Mouse (Mus musculus) midbrain, embryonic 13.5 days (tissue): Measurements from ENCODE around the gene Fam83f. TPM values are rescaled to one million over a fixed set of nuclear protein-coding genes. Genes with fewer than 3 reads are reported as not detected.

Experiments
- ATAC-seq: fragments of 200-750 bp; cut with Nextera tagmentation; 2 replicates; pipeline ENCODE4 v1.8.0; 2017; ENCODE audit warnings: mild to moderate bottlenecking, moderate TSS enrichment, moderate library complexity
- H3K27ac ChIP-seq: fragments of 300-500 bp; sonication (generic); 2 replicates; pipeline ENCODE4 v1.5.1; 2015; ENCODE audit warnings: inconsistent platforms, mild to moderate bottlenecking, moderate library complexity
- H3K27me3 ChIP-seq: fragments of 300-500 bp; sonication (generic); 2 replicates; pipeline ENCODE4 v1.6.1; 2015; ENCODE audit warnings: mild to moderate bottlenecking, inconsistent platforms
- H3K36me3 ChIP-seq: fragments of 300-500 bp; sonication (generic); 2 replicates; pipeline ENCODE4 v1.6.1; 2015; ENCODE audit warnings: mild to moderate bottlenecking, inconsistent platforms
- H3K4me1 ChIP-seq: fragments of 300-500 bp; sonication (generic); replicated peaks from 2 replicates; pipeline ENCODE4 v1.6.1; 2015; ENCODE audit warnings: inconsistent platforms
- H3K4me2 ChIP-seq: fragments of 300-500 bp; sonication (generic); replicated peaks from 2 replicates; pipeline ENCODE4 v1.6.1; 2015; ENCODE audit warnings: moderate library complexity, mild to moderate bottlenecking, inconsistent platforms
- H3K4me3 ChIP-seq: fragments of 300-500 bp; sonication (generic); replicated peaks from 2 replicates; pipeline ENCODE4 v1.5.1; 2015; ENCODE audit warnings: mild to moderate bottlenecking, inconsistent platforms
- H3K9ac ChIP-seq: fragments of 300-500 bp; sonication (generic); replicated peaks from 2 replicates; pipeline ENCODE4 v1.6.1; 2015; ENCODE audit warnings: mild to moderate bottlenecking, inconsistent platforms
- H3K9me3 ChIP-seq: fragments of 300-500 bp; sonication (generic); 2 replicates; pipeline ENCODE4 v1.6.1; 2016; ENCODE audit warnings: mild to moderate bottlenecking, inconsistent platforms
- WGBS: fragments of 180-500 bp; shearing (Covaris S2); methylation state at CpG from one replicate; pipeline ENCODE4 v1.1.7; 2015; 5-methylcytosine and 5-hydroxymethylcytosine counted together
- polyA plus RNA-seq: library from polyadenylated mRNA; unstranded; fragments of >200 nt; fragmentation: Nextera tagmentation; extraction: Ambion mirVana; gene quantifications from 2 replicates; pipeline ENCODE4 v1.2.1, GENCODE M21; 2015

Fam83f gene
- polyA plus RNA-seq, 1 experiment from 2014 or later, result 0.19 TPM

DNA sequence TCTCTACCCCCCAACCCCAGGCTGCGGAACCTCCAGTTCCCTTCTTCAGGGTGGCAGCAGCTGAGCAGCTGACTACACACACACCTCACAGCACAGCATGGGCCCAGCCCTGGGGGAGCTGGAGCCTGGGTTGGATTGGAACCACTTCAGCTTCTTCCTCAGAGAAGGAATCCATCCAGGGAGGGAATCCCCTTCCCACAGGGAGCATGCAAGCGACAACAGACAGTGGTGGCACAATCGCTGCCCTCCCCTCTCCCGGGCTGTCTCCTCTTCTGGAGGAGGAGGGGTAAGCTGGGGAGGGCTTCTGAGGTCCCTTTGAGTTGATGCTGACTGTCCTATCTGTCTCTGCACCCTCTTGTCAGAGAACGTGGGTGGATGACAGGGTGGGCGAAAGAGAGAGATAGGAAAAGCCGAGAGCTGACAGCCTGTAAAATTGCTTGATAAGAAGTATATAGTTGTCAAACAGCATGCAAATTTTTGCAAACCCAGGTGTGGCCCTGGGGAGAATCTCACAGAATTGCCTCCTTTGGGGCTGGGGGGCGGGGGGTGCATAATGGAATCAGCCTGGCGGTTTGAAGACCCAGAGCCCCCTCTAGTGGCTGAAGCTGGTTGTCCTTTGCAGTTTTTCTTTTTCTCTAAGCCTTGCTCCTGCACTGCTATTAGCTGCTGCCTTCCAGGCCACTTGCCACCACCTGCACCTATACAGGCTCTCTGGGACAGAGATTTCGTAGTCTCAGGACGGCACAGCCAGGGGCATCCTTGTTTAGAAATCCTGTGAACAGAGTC is 22.7 kb downstream of the Fam83f start:
- peak overlapping the region; percentile 16; the same call in 1 of the 2 replicates for H3K27ac ChIP-seq
- H3K4me1 ChIP-seq, result peaks cover 34% of the 10 kb centered on the region
- peak overlapping the region; percentile 34 for H3K4me2 ChIP-seq
- peaks cover 3% of the 10 kb centered on the region; the same call in 1 of the 2 replicates for H3K27me3 ChIP-seq
- H3K4me3 ChIP-seq, result 0 out of 2 replicates have a peak overlapping the region, but pooled peaks have one; percentile 7
- H3K9ac ChIP-seq, result no peak overlapping the region; the same call in 1 of the 2 replicates
- ATAC-seq, result peak; percentile 83
- no peaks in the 10 kb centered on the region for H3K36me3 ChIP-seq
- WGBS, result 19% methylated on average over 11 of the region's 11 CpGs
- H3K9me3 ChIP-seq, result no peaks in the 10 kb centered on the region

DNA sequence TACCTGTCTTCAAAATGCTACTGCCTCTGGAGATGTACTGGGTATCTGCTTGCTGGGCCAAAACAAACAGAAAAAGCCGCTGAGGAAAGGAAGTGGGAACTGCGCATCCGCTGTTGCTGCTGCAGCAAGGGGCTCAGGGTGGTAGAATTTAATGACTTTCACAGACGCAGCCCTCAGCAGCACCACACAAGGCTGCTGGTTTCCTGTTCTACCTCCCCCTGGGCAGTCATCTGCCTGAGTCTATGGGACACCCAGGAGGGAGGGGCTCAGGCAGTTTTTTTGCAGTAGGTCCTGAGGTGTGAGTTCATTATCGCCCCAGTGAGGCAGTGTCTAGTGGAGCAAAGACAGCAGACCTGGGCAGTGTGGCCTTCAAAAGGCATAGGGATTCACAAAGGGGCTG is 25.9 kb downstream of the Fam83f start:
- no peaks in the 10 kb centered on the region for H3K9me3 ChIP-seq
- peaks cover 3% of the 10 kb centered on the region; the same call in 1 of the 2 replicates for H3K27me3 ChIP-seq
- no peak overlapping the region for H3K4me3 ChIP-seq
- H3K4me1 ChIP-seq, result peaks cover 30% of the 10 kb centered on the region
- ATAC-seq, result no peak
- no peak overlapping the region for H3K4me2 ChIP-seq
- 68% methylated on average over 5 of the region's 5 CpGs for WGBS
- H3K9ac ChIP-seq, result no peak overlapping the region
- H3K36me3 ChIP-seq, result no peaks in the 10 kb centered on the region
- H3K27ac ChIP-seq, result no peak overlapping the region

DNA sequence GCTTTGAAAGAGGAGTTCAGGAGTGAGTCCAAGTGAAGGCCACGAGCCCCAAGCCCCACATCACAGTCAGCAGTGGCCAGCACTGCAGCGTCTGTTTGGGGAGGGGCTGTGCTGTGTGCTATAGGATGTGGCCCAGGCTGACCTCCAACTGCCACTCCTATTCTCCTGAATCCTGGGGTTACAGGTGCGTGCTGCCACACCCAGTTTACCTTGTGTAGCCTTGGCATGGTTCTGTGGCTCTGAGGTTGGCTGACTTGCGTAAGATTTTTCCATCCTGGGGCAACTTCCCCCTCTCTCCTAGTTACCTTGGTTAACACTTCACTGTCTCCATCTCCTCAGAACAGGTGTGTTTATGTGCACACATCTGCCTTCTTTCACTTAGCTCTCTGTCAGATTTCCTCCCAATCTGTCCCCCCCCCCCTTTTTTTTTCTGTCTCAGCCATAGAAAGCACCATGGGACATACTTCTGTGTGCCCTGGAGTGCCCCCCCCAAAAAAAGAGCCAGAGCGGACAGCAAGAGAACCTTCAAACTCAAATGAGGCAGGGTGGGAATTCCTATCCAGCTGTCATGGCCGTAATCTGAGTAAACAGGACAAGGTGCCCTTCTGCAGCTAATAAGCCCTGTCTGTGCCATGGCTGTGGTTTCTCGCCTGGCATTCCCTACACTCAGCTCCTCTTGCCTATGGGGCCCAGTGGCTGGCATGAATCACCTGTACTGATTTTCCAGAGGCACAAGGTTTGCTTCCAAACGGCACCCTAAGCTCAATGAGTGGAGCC is 30.0 kb downstream of the Fam83f start:
- H3K4me2 ChIP-seq, result no peak overlapping the region
- H3K9ac ChIP-seq, result peak overlapping the region; percentile 39; the same call in 1 of the 2 replicates
- H3K27ac ChIP-seq, result no peak overlapping the region
- H3K27me3 ChIP-seq, result peaks cover 3% of the 10 kb centered on the region; the same call in 1 of the 2 replicates
- 76% methylated on average over 8 of the region's 8 CpGs for WGBS
- no peak for ATAC-seq
- H3K4me1 ChIP-seq, result peaks cover 16% of the 10 kb centered on the region
- no peaks in the 10 kb centered on the region for H3K9me3 ChIP-seq
- H3K36me3 ChIP-seq, result no peaks in the 10 kb centered on the region
- H3K4me3 ChIP-seq, result no peak overlapping the region

DNA sequence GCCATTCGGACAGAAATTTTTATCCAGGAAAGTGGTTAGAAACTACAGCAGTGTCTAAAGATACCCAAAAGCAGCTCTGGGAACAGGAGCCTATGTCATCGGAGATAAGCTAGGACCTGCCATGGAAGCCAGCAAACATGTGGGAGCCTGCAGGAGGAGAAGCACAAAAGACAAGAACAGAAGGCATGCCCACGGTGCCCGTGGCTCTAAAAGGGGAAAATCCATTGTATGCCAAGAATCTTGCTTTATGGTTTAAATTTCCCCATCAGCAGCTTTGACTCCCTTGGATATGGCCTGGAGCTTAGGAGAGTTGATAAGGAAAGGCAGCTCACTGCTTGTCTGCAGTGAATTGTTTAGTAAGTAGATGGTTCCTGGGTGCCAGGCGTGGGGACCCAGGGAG is 31.3 kb downstream of the Fam83f start:
- H3K27me3 ChIP-seq, result peaks cover 3% of the 10 kb centered on the region; the same call in 1 of the 2 replicates
- WGBS, result 87% methylated on average over 5 of the region's 5 CpGs
- ATAC-seq, result no peak

DNA sequence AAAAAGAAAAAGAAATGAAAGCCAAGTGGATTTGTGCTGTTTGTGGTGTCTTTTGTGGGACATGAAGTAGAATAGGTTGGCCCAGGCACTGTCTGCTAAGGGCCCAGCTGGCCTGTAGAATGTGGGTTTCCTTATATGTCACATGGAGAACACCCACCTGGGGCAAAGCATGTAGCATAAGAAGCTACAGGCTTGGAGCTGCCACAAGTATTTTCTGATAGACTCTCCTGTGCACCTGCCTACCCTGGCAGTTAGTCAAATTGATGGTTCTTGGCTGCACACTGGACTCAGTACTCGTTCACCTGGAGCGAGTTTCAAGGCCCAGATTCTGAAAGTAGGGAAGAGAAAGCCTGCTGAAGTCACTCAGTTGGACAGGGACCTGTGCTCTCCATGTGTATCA is 31.8 kb downstream of the Fam83f start:
- Histone ChIP-seq H3K4me2 (no peak overlapping the region), H3K36me3 (no peaks in the 10 kb centered on the region), H3K9me3 (no peaks in the 10 kb centered on the region), H3K27me3 (peaks cover 3% of the 10 kb centered on the region; the same call in 1 of the 2 replicates), H3K27ac (no peak overlapping the region), H3K9ac (no peak overlapping the region), H3K4me3 (no peak overlapping the region), H3K4me1 (peaks cover 21% of the 10 kb centered on the region)
- WGBS, result 83% methylated on average over 2 of the region's 2 CpGs
- ATAC-seq, result no peak

More for the DNA sequence above, 31.3 kb downstream of the Fam83f start:
- no peak overlapping the region for H3K4me2 ChIP-seq
- no peak overlapping the region for H3K27ac ChIP-seq
- no peaks in the 10 kb centered on the region for H3K36me3 ChIP-seq
- no peak overlapping the region for H3K4me3 ChIP-seq
- no peaks in the 10 kb centered on the region for H3K9me3 ChIP-seq
- H3K4me1 ChIP-seq, result peaks cover 23% of the 10 kb centered on the region
- H3K9ac ChIP-seq, result no peak overlapping the region

DNA sequence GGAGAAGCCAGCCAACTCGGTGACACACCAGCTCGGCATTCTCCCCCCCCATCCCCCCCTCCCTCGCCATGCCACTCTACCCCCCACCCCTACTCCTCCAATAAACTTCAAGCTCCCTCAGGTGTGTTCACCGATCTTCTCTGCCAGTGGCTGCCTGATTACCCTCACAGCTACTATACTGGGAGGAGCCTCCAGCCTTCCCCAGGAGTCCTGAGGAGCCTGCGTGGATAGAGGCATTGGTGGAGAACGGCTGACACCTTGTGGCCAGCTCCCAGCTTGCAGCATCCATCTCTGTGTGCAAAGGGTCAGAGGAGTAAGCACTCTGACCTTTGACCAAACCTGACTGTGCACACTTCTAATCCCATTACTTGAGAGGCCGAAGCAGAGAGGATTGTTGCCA is 32.6 kb downstream of the Fam83f start:
- H3K9ac ChIP-seq, result no peak overlapping the region
- no peaks in the 10 kb centered on the region for H3K9me3 ChIP-seq
- H3K27me3 ChIP-seq, result peaks cover 3% of the 10 kb centered on the region; the same call in 1 of the 2 replicates
- peak; percentile 89 for ATAC-seq
- no peak overlapping the region for H3K4me2 ChIP-seq
- no peaks in the 10 kb centered on the region for H3K36me3 ChIP-seq
- 10% methylated on average over 7 of the region's 7 CpGs for WGBS
- H3K4me3 ChIP-seq, result no peak overlapping the region
- no peak overlapping the region for H3K27ac ChIP-seq
- peaks cover 21% of the 10 kb centered on the region for H3K4me1 ChIP-seq

DNA sequence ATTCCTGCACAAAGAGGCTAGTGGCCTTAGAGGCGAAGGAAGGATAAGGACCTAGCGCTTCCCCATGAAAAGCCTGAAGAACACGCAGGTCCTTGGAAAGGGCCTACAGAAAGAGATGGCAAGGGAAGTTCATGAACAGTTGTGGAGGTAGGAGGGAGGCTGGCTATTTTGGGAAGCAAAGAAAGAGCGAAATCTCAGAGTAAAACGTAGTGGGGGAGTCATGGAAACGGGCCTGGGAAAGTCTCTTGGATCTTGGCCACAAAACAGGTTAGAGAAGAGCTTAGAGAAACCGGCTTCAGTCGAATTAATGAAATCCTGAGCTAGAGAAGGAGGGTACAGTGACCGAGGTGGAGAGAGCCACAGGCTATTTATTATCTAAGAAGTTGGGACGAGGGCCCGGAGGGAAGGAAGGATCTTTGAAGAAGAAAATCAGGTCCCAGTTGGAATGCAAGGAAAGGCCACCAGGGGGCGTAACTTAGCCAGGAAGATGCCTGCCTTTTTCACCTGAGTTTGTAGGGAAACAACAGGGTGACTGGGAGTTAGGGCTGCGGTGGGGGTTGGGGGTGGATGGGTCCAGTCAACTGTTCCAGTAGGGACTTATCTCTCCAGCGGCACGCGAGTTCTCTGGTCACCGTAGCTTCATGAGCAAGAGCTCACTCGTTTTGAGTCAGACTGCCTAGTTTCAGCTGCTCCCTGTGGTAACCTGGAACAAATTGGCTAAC is 34.3 kb downstream of the Fam83f start:
- ATAC-seq, result no peak
- Histone ChIP-seq H3K27me3 (peaks cover 3% of the 10 kb centered on the region; the same call in 1 of the 2 replicates), H3K9me3 (no peaks in the 10 kb centered on the region), H3K4me2 (peak overlapping the region; percentile 51), H3K4me3 (peak overlapping the region; percentile 18; the same call in 1 of the 2 replicates), H3K4me1 (peaks cover 25% of the 10 kb centered on the region), H3K27ac (peak overlapping the region; percentile 45; the same call in 1 of the 2 replicates), H3K9ac (peak overlapping the region; percentile 28), H3K36me3 (no peaks in the 10 kb centered on the region)
- 30% methylated on average over 18 of the region's 18 CpGs for WGBS

DNA sequence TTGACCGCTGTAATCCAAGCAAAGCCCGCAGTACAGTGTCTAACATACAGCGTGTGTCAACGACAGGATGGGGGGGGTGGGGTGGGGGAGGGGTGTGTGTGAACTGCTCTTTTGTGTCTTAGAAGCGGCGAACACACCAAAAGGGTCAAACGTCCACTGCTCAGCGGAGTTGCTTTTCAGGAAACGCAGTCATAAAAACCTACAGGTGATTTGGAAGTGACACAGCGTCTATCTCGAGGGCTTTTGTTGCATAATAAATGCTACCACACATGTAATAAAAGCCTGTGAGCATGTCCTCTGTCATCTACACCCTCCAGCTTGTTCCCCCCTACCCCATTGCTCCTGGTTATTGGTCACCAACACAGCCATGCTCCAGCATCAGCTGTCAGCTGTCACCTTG is 34.9 kb downstream of the Fam83f start:
- no peaks in the 10 kb centered on the region for H3K36me3 ChIP-seq
- peak overlapping the region; percentile 18; the same call in 1 of the 2 replicates for H3K4me3 ChIP-seq
- peak overlapping the region; percentile 28 for H3K9ac ChIP-seq
- peaks cover 25% of the 10 kb centered on the region for H3K4me1 ChIP-seq
- peak overlapping the region; percentile 45 for H3K27ac ChIP-seq
- WGBS, result 39% methylated on average over 11 of the region's 11 CpGs
- ATAC-seq, result no peak
- H3K9me3 ChIP-seq, result no peaks in the 10 kb centered on the region
- H3K27me3 ChIP-seq, result peaks cover 3% of the 10 kb centered on the region; the same call in 1 of the 2 replicates
- peak overlapping the region; percentile 51 for H3K4me2 ChIP-seq

DNA sequence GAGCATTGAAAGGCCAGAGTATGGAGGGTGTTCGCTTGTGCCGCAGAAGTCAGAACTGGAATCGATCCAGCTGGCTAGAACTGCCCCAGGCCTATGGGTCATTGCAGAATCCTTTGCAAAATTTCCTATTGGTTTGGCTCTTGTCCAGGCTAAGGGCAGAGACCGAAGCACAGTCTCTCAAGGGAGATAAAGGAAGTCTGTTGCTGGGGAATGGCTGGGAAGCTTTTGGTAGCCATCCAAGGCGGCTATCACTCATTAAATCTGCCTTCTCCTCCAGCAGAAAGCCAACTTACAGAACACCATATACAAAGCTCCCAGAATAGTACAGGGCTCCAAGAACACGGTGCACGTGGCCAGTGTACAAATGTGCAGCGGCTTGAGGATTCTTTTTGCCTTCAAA is 35.4 kb downstream of the Fam83f start:
- peaks cover 26% of the 10 kb centered on the region for H3K4me1 ChIP-seq
- H3K9ac ChIP-seq, result peak overlapping the region; percentile 28
- H3K9me3 ChIP-seq, result no peaks in the 10 kb centered on the region
- peak overlapping the region; percentile 45 for H3K27ac ChIP-seq
- no peak for ATAC-seq
- H3K4me3 ChIP-seq, result no peak overlapping the region
- no peaks in the 10 kb centered on the region for H3K36me3 ChIP-seq
- WGBS, result 55% methylated on average over 8 of the region's 8 CpGs
- peaks cover 3% of the 10 kb centered on the region; the same call in 1 of the 2 replicates for H3K27me3 ChIP-seq
- H3K4me2 ChIP-seq, result peak overlapping the region; percentile 51

DNA sequence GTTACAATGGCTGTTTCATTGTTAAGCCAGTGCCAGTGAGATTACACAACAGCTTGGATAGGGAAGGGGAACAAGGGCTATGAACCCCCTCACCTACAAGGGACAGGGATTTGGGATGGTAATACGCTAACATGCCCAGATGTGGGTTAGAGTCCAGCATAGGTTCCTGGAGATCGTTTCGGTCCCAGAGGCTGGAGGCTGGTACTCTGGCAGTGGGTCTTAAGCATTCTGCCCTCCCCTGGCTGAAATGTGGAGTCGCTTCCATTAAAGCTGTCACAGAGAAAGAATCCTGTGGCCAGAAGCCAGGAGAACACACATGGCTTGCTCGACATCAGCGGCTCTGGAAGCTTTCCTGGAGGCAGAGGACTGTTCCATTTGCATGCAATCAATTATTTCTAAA is 37.9 kb downstream of the Fam83f start:
- no peaks in the 10 kb centered on the region for H3K27me3 ChIP-seq
- peaks cover 33% of the 10 kb centered on the region for H3K4me1 ChIP-seq
- H3K4me2 ChIP-seq, result no peak overlapping the region
- H3K36me3 ChIP-seq, result no peaks in the 10 kb centered on the region
- ATAC-seq, result no peak
- no peak overlapping the region; the same call in 1 of the 2 replicates for H3K27ac ChIP-seq
- no peak overlapping the region for H3K4me3 ChIP-seq
- no peaks in the 10 kb centered on the region for H3K9me3 ChIP-seq
- 64% methylated on average over 6 of the region's 6 CpGs for WGBS
- H3K9ac ChIP-seq, result no peak overlapping the region

DNA sequence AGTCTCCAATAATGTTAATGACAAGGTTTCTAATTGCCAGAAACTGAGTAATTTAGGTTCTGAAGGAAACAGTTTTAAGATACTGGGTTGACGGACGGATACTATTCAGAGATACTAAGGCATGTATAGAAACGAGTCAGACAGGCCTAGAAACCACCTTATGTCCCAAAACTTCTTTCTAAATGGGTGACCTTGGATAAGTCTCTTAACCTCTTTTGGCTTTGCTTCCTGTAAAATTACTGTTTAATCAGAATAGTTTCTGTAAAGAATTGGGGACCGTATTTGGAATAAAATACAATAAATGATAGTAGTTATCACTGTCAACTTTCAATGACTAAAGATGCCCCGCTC is 38.6 kb downstream of the Fam83f start:
- 16% methylated on average over 5 of the region's 5 CpGs for whole genome bisulfite sequencing
- Histone ChIP-seq H3K27me3 (no peaks in the 10 kb centered on the region), H3K4me2 (peak overlapping the region; percentile 46), H3K9me3 (no peaks in the 10 kb centered on the region), H3K9ac (no peak overlapping the region), H3K4me1 (peaks cover 33% of the 10 kb centered on the region), H3K27ac (peak overlapping the region; percentile 96), H3K4me3 (peak overlapping the region; percentile 95), H3K36me3 (no peaks in the 10 kb centered on the region)
- no peak for ATAC-seq
